Mouse (Mus musculus): Measurements from ENCODE around the gene Cldn4.
"Not testable (repeated sequence)": the region's sequence is repeated elsewhere in the genome, so short reads cannot be mapped to it uniquely, and the experiment has no call there.

The Cldn4 gene

DNA sequence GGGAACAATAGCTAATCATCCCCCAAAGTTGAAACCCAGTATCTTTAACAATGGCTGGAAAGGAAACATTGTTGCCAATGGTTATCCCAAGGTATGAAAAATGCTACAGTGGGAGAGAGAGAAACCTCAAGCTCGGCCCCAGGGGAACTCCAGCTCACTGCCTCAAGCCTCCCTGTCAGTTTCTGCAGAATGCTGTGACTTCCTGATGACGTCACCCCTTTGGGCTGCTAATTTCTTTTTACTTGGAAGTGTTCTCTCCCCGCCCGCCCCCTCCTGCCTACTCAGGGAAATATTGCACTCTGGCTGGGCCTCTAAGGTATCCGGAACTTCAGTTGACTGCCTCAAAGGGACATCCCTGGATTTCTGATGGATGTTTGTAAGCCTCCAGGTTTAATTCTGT is 16.8 kb upstream of the Cldn4 start:
- DNase-seq = no peak

DNA sequence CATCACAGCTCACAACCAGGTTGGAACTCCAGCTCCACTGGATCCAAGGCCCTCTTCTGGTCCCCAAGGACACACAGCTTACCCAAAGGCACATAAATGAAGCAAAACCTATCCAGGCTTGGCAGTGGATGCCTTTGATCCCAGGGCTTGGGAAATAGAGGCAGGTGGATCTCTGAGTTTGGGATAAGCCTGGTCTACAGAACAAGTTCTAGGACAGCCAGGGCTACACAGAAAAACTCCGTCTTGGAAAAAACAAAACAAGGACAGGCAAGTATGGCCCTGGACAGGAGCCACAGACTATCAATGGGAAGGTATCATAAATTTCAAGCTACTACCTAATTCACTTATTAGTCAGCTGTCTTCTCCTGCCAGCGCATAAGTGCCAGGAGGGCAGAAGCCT is 14.8 kb upstream of the Cldn4 start:
- DNase-seq = no peak

DNA sequence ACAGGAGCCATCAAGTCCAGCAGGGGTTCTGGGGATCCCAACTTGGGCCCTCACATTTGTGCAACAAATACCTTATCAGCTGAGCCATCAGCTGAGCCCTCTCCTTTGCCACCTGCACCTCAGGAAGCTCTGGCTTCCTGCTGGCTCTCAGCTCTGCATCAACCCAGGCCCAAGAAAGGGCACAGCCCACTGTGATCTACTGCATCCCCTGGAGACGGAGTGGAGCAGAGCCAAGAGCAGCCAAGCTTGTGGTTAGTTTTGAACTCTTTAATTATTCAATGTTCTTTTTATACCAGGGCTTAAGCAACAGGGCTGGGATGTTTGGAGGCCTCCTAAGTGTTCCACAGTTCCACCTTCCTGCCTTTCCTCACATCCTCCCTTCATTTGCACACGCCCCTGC is 13.7 kb upstream of the Cldn4 start:
- no peak for DNase-seq

DNA sequence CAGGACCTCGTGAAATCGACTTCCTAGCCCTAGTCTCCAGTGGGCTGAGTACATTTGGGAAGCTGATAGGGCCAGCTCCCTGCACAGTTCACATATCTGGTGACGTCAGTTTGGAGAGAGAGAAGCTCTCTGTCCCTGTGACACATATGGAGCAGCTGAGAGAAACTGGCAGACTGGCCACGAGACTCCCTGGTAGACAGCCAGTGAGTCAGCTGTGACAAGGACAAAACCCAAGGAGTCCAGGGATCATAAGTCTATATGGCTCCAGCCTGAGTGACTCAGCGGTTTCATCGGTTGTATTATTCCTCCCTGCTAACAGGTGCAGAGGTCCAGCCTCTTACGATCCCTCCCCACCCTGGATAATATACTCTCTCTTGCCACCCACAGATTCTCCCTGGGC is 12.4 kb upstream of the Cldn4 start:
- DNase-seq = peak; percentile 68 to 70

DNA sequence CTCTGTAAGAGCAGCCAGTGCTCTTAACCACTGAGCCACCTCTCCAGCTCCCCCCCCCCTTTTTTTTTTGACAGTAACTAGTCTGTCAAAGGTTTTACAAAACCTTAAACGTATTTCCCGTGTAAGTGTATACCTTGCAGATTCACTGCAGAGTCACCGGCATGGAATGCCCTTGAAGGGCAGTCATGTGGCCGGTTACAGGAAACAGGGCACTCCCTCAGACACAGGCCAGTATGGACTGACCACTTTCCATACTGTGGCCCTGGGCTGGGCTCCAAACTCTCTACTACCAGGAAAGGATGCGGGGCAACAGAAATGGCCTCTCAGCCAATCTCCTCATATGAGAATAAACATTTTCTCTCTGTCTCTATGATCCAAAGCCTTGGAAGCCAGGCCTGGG is 8.8 kb upstream of the Cldn4 start:
- DNase-seq = no peak

DNA sequence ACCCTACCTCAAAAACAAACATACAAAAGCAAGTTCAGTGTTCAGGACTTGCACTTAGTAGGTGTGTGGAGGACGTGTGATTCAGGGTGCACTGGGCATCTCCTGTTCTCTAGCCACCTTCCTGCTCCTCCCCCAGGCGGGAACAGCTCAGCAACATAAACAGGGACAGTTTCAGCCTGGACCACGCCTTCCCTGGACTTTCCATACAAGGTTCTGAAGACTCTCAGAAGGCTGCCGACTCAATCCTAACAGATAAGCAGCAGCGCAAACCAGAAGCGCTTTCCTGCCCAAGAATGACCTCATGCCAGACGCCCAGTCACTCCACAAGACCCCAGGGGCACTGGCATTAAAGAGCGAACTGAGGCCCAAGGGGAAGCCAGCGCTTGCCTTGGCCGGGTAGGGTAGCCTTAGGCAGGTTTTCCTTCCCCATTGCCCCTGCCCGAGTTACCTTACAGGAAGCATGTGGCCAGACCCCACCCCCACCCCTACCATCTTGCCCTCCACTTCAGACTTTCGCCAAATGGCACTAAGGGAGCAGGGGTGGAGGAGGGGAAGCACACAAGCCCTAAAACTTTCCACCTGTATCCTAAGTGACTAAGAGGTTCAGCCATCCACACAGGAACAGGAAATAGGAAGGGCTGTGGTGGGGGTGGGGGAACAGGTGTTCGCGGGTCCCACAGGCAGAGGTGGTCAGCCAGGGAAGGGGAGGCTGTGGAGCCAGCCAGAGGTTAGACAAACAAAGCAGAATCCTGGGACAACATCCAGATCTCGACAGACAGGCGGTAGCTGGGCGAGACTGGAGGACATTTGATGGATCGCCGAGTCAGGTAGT is 4.5 kb upstream of the Cldn4 start:
- no peak for DNase-seq

DNA sequence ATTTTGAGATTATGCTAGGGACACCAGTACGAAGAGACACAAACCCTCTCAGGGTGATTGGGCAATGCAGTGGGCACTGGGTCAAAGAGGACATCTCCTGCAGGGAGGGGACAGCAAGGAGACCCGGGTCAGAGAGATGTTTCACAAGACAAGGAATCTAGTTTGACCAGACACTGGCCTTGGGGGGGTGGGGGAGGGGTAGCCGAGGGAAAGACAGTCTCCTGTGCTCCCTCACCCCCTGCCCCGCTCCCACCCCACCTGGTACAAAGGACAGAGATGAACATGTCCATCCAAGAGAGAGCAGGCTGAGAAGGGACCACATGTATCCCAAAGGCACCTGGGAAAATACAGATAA is 1.3 kb upstream of the Cldn4 start:
- no peak for DNase-seq

DNA sequence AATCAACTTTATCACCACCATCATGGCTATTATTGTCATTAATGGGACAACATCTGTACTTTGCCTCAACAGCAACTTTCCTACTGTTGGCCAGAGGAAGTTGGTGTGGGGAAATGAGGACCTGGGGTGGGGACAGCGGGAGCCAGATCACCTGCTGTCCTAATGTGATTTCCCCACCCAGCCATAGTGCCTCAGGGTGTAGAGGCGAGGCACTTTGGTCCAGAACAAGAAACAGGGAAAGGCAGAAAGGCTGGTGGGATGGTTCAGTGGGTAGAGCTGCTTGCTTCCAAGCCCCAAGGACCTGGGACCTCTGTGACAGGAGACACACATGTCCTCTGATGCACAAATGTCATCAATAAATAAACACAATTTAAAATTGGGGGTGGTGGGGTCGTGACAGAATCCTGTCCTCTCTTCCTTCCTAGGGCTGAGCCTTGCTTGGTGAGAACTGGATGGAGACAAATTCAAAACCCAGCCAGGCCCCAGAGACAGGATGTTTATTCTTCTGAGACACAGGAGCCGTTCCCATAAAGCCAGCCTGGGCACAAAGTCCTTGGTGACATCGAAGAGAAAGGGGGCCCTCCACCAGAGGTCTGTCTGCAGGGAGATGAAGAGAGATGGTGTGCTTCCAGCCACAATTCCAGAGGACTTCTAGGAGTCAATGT is 818 bp upstream of the Cldn4 start:
- no peak for DNase-seq

DNA sequence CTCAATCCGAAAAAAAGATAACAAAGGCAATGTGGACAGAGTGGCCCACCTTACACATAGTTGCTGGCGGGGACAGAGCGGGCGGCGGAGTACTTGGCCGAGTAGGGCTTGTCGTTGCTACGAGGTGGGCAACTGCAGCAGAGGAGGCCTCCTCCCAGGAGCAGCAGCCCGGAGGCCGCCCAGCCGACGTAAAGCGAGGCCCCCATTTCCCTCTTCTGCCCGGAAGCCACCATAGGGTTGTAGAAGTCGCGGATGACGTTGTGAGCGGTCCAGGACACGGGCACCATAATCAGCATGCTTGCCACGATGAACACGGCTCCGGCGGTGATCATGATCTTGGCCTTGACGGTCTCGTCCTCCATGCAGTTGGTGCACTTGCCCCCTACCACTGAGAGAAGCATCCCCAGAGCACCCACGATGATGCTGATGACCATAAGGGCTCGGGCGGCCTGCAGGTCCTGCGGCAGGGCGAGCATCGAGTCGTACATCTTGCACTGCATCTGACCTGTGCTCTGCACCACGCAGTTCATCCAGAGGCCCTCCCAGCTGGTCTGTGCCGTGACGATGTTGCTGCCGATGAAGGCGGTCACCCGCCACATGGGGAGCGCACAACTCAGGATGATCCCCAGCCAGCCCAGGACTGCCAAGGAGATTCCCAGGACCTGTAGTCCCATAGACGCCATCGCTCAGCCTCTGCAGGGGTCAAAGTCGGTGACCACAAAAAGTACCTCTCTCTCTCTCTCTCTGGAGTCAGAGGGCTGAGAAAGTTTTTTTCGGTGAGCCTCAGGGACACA is 474 bp downstream of the Cldn4 start:
- no peak for DNase-seq

DNA sequence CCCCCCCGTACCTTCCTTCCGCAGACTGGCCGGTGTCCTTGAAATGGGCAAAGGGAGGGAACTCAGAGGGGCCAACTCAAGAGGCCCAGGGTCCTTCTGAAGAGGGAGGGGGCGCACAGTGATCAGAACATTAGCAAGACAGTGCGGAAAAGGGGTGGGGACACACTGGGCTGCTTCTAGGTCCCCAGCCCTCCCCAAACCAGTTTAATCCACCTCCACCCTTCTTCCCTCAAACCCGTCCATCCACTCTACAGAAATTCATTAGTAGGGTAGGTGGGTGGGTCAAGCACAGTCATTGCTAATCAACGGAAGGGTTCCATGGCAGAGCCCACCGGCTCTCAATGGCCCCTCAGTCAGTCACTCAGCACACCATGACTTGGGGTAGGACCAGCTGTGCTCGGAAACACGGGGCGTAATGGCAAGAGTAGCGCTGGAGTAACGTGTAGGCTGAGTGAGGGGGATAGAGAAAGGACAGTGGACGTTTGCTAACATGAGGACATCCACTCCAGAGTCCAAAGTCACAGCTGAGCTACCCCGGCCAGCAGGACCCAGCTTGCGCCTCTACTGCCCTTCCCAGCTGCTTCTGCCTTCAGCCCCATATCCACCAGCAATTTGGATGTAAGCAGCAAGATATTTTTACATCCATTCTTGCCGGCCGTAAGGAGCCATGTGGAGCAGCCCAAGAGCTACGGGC is 1.3 kb downstream of the Cldn4 start:
- DNase-seq = no peak

DNA sequence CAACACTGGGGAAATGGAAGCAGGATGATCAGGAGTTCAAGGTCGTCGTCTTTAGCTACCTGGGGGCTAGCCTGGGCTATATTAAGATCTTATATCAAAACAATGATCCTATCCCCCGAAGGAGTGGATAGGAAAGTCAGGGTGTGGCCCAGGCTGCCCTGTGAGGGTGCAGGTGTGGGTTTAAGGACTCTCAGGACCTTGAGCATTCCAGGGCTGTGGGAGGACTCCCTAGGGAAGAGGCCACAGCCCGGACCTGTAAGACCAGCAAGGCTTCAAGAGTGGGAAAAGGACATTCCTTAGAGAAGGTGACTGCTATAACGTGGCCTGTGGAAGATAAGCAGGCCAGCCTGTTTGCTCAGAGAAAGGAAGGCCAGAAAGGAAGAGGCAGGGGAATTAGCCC is 2.6 kb downstream of the Cldn4 start:
- no peak for DNase-seq

DNA sequence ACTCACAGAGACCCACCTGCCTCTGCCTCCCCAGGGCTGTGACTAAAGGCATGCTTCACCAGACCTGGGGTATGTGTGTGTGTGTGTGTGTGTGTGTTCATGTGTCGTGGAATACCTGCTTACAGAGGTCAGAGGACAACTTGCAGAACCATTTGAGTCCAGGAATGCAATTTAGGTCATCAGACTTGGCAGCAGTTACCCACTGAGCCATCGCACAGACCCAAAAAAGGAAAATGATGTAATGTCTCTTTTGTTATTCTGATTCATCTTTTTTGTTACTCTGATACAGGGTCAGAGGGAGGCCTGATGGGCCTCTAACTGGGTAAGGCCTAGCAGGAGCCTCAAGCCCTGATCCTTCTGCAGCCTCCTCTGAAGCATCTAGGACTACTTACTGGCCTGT is 4.0 kb downstream of the Cldn4 start:
- no peak for DNase-seq

DNA sequence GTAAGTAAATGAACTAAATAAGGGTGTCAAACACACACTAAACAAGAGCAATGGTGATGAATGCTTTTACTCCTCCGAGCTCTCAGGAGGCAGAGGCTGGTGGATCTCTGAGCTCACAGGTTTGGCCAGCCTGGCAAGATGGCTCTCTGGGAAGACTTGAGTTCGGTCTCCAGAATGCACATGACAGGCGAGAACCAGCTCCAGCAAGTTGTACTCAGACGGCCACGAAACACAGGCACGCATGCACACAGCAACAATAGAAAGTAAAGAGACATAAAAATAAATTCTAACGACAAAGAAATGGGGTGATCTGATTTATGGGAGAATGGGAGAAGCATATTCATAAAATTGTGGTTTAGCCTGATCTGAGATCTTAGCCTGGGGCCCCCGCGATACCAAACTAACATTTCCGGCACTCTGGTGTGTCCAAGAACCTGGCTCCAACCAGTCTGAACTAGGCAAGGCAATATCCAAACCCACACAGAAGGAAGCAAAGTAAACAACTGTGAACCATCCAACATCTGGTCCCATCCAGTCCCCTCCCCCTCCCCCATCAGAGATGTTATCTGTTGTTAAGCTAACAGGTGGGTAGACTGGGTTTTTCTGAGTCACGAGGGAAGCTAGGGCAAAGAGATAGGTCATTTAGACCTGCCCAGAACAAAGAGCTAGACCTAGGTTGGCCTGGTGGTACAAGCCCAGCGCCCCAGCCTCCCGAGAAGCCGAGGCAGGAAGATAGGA is 5.1 kb downstream of the Cldn4 start:
- no peak for DNase-seq

DNA sequence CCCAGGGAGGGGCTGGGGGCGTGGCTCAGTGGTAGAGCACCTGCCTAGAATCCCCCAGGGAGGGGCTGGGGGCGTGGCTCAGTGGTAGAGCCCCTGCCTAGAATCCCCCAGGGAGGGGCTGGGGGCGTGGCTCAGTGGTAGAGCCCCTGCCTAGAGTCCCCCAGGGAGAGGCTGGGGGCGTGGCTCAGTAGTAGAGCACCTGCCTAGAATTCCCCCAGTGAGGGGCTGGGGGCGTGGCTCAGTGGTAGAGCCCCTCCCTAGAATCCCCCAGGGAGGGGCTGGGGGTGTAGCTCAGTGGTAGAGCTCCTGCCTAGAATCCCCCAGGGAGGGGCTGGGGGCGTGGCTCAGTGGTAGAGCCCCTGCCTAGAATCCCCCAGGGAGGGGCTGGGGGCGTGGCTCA is 7.2 kb downstream of the Cldn4 start:
- DNase-seq = not testable (repeated sequence)

DNA sequence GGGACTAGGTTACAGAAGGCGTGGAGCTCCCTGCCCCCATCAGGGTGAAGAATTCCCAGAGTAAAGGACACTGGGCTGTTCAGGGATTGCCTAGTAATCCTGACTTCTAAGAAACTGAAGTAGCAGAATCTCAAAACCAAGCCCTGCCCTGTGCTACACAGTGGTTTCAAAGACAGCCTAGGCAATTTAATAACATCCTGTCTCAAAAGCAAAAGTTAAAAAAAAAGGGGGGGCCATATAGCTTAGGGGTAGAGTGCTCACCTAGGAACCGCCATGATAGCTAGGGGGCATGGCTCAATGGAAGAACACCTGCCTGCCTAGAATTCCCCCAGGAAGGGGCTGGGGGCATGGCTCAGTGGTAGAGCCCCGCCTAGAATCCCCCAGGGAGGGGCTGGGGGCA is 7.7 kb downstream of the Cldn4 start:
- DNase-seq = no peak

DNA sequence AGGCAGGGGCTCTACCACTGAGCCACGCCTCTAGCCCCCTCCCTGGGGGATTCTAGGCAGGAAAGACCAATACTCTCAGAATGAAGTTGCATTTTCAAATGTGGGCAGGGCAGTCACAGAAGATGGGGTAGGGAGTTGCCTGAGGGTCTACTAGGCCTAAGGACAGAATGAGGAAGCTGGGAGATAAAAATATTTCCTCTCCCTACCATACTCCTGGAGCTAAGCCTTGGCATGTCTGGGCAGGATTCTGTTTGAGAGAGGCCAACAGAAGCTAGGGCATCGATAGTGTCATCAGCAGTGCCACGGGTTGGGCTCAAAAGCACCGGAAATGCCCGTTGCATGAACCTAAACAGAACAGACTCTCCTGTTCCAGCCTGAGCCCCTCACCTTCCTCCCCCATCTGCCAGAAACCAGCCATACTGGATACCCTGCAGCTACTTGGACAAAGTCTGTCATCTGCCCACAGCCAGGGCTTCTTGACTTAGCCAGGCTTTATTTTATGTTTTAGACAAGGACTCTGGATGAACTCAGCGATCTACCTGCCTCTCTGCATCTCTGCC is 10.0 kb downstream of the Cldn4 start:
- peak; percentile 43 to 52 for DNase-seq

DNA sequence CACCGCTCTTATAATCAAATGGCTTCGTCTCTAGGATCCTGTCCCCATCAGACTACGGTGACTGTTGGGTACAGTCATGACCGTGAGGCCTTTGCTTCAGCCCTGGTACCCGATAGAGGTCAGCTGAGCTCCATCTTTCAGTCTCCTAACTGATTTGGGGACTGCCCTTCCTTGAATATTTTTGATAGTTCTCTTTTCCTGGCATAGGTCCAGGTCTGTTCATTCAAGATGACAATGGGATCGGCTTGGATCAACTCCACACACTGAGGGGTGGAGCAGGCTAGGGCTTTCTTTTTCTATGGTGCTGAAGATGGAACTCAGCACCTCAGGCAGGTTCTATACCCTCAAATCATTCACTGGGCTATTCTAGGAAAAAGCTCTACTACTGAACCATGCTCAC is 10.7 kb downstream of the Cldn4 start:
- no peak for DNase-seq

DNA sequence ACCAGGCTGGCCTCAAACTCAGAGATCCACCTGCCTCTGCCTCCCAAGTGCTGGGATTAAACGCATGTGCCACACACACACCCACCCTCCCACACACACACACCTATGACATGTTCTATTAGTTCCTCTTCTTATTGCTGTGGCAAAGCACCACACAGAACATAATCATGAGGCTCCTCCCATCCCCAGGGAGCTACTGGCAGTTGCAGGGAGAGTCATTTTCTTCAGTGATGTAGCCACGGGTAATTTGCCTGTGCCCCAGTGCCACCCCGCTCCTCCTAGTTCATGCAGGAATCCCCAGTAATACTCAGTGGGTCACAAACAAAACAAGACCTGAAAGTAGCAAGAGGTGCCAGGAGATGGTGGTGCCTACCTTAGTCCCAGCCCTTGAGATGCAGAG is 12.1 kb downstream of the Cldn4 start:
- DNase-seq = no peak

DNA sequence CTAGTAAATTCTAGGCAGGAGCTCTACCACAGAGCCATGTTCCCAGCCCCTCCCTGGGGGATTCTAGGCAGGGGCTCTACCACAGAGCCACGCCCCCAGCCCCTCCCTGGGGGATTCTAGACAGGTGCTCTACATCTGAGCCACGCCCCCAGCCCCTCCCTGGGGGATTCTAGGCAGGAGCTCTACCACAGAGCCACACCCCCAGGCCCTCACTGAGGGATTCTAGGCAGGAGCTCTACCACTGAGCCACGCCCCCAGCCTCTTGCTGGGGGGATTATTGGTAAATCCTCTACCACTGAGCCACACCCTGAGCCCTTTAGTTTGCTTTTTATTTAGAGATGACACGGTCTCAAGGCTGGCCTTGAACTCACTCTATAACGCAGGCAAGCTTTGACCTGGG is 13.0 kb downstream of the Cldn4 start:
- not testable (repeated sequence) for DNase-seq

DNA sequence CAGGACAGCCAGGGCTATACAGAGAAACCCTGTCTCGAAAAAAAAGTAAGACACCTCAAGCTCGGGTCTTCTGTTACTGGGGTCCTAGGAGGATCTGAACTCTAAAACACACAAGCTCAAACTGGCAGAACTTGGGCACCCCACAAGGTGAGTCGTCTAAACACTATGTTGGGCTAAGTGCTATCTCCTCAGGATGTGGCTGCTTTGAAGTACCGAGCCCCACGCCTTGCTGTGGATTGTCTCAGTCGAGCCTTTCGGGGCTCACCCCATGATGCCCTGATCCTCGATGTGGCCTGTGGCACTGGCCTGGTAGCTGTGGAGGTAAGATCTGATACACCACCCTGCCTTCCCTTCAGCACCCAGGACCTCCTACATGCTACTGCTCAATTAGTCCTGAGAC is 13.5 kb downstream of the Cldn4 start:
- no peak for DNase-seq

DNA sequence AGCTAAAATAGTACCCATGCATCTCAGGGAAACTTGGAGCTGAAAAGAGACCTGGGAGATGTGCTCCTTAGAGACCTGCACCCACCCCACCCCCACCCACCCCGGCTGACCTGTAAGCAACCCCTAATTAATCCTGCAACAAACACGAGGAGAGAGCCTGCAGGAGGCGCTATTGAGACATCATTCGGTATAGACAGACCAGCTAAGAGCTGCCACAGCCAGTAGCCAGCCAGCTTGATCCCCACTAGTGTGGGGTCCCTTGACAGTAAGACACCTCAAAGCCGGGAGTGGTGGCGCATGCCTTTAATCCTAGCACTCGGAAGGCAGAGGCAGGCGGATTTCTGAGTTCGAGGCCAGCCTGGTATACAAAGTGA is 13.8 kb downstream of the Cldn4 start:
- peak; percentile 65 to 78 for DNase-seq

DNA sequence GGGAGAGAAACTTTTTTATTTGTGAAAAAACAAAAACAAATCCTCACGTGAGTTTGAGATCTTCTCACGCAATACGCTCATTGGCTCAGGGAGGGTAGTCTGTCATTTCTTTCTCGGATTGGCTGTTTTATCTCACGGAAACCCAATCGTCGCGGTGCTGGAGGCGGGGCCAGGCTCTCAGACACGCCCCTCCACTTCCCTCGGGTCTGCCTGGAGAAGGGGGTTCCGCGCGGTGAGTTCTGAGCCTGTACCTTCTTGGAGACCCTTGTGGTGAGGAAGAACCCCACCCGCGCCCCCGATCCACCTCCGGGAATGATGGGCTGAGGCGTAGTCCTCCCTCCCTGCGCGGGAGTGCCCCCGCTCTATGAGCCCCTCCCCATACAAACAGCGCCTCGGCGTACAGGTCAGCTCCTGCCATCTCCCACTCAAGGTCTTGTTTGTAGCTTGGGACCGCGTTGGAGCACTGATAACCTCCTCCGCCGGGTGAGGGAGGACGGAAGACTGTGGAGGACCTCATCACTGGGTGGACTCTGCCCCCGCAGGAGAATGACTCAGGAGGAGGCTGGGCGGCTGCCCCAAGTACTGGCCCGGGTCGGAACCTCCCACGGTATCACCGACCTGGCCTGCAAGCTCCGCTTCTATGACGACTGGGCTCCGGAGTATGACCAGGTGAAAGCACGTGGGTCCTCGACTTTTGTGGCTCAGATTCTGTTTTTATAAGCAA is 14.4 kb downstream of the Cldn4 start, which contains the start of gene Mettl27:
Gene Mettl27 (plus strand): TSS at position 190 of the 724 bp plus-strand sequence.
- DNase-seq = peak; percentile 93

Measured in cerebellum, postnatal 10 days (tissue).